Mouse (Mus musculus): ENCODE data around the gene Glrx5.

Glrx5 gene

GRCm38 (mm10) chr12:105068911-105069310 lies 36.4 kb downstream of the Glrx5 start:
- DNase-seq (ENCODE audit: low read depth, low spot score), result no peak

GRCm38 (mm10) chr12:105073708-105074107 lies 41.2 kb downstream of the Glrx5 start:
- peak; percentile 66 for DNase-seq (ENCODE audit: low read depth, low spot score)

DNA sequence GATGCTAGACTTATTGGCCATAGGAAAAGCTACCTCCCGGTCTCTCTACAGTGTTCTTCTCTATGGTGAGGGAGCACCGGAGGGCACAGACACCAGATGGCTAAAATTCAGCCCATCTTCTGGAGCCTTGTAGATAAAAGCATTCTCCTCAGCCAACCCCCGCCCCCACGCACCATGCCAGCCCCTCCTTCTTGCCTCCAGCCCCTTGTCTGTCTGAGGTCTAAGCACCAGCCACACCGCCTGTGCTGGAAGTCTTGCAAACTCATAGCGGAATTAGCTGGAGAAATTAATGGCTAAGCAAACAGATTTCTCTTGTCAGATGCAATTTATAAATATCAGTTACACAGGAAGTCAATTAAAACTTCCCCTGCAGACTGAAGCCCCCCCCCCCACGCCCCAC lies 43.0 kb downstream of the Glrx5 start:
- no peak for DNase-seq (ENCODE audit: low read depth, low spot score)

DNA sequence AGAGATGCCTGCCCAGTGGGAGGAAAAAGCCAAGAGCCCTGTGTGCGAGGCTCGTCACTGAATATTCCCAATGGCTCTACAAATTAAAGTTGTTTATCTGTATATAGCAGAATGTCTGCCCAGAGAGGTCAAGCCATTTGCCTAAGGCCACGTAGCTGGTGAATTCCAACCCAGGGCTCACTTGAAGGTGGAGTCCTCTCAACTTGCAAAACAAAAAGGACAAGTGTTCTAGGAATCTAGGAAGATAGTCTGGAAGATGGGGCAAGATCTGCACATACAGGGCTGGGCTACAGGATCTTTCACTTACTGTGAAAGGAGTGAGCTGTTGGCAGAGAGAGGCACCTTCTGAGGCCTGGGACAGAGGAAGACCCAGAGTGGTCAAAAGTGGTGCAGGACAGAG lies 44.0 kb downstream of the Glrx5 start:
- DNase-seq (ENCODE audit: low read depth, low spot score), result no peak

GRCm38 (mm10) chr12:105077232-105077631 lies 44.7 kb downstream of the Glrx5 start:
- DNase-seq (ENCODE audit: low read depth, low spot score), result no peak

- DNase-seq (ENCODE audit: low read depth, low spot score), result no peak
Measured at GRCm38 (mm10) chr12:105084171-105084570, 51.7 kb downstream of the Glrx5 start.

GRCm38 (mm10) chr12:105084816-105085215 lies 52.3 kb downstream of the Glrx5 start:
- DNase-seq (ENCODE audit: low read depth, low spot score), result no peak

- DNase-seq (ENCODE audit: low read depth, low spot score), result no peak
Measured at GRCm38 (mm10) chr12:105085296-105085695, 52.8 kb downstream of the Glrx5 start.

GRCm38 (mm10) chr12:105086781-105087180 lies 54.3 kb downstream of the Glrx5 start:
- no peak for DNase-seq (ENCODE audit: low read depth, low spot score)

DNA sequence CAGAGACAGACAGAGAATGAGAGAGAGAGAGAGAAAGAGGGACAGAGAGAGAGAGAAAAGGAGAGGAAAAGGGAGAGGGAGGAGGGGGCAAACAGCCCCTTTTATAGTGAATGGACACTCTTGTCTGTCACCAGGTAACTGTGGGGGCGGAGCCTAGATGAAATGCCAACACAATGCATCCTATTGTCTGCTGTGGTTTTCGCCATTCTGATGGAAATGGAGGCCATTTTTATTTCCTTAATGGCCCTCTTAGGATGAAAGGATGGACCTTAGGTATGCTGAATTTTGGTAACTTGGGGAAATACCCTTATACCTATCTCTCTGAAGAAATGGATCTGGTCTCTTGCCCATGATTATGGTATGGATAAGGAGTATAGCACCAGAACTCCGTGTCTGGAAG lies 54.9 kb downstream of the Glrx5 start:
- DNase-seq (ENCODE audit: low read depth, low spot score), result no peak

DNA sequence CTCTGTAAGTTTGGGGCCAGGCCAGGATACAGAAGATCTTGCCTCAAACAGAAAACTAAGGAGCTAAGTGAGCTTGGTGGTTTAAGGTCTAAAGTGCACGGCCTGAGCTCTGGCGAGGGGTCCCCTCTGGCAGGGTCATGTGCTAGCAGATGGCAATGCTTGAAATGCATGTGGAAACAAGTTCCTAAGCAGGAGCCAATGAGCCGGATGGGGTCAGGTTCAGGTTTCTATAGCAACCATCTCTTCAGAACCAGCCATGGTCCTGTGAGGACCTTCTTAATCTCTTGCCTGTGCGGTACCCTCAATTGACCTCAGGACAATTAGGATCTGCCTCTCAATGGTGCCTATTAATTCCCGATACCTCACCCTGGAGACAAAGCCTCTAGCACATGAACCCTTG lies 56.7 kb downstream of the Glrx5 start:
- DNase-seq (ENCODE audit: low read depth, low spot score), result no peak

DNA sequence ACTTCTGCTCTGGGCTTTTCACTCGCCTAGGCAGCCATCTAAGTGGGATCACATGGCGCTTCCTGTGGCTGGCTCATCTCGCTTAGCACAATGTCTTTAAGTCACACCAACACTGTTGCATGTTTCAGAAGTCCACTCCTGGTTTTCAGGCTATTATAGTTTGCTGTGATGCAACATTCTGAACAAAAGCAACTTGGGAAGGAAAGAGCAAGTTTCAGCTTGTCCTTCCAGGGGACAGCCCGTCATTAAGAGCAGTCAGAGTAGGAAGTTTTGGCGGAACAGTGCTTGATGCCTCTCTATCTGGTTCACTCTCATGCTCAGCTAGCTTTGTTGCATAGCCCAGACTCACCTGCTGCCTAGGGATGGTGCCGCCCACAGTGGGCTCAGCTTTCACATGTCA lies 59.1 kb downstream of the Glrx5 start:
- no peak for DNase-seq (ENCODE audit: low read depth, low spot score)
